Mouse (Mus musculus) heart, adult 18-20 months (tissue): ENCODE data around the gene Zmynd12. TPM values are rescaled to one million over a fixed set of nuclear protein-coding genes. Genes with fewer than 3 reads are reported as not detected.

Experiments used
- total RNA-seq, 2 experiments: library from RNA; stranded (reverse); gene quantifications; 2 replicates each; pipeline ENCODE4 v1.2.3; 2021

The Zmynd12 gene
- total RNA-seq, 2 experiments from 2014 or later: not detected

Other genes starting within 250 kb of the Zmynd12 start
- 10 to 100 TPM; 20.0 to 23.4 TPM for gene Zfp691, start 248.6 kb upstream of the Zmynd12 start, total RNA-seq
- not detected for gene Ermap, start 232.8 kb upstream of the Zmynd12 start, total RNA-seq
- gene Svbp, start 227.5 kb upstream of the Zmynd12 start, total RNA-seq: 10 to 100 TPM; 15.4 to 19.6 TPM
- not detected for gene Tmem269, start 204.6 kb upstream of the Zmynd12 start, total RNA-seq
- gene AU022252, start 190.1 kb upstream of the Zmynd12 start, total RNA-seq: 10 to 100 TPM; 24.8 to 26.5 TPM
- 1 to 10 TPM; 9.4 to 9.9 TPM for gene P3h1, start 189.9 kb upstream of the Zmynd12 start, total RNA-seq
- not detected for gene Cldn19, start 167.4 kb upstream of the Zmynd12 start, total RNA-seq
- 100 to 1,000 TPM; 684 to 750 TPM for gene Ybx1, start 128.2 kb upstream of the Zmynd12 start, total RNA-seq
- 10 to 100 TPM; 10.9 to 12.4 TPM for gene Ppih, start 102.3 kb upstream of the Zmynd12 start, total RNA-seq
- under 1 TPM in 1 of 2 experiments, not detected in 1; 0.59 TPM for gene Ccdc30, start 7.3 kb upstream of the Zmynd12 start, total RNA-seq
- gene Ppcs, start 394 bp upstream of the Zmynd12 start, total RNA-seq: 10 to 100 TPM; 11.4 to 12.6 TPM
- 1 to 10 TPM in 1 of 2 experiments, under 1 TPM in 1; 0.57 to 1.3 TPM for gene Rimkla, start 69.8 kb downstream of the Zmynd12 start, total RNA-seq
- gene Foxj3, start 114.2 kb downstream of the Zmynd12 start, total RNA-seq: 10 to 100 TPM; 29.2 to 30.1 TPM
- 1 to 10 TPM; 6.5 to 7.8 TPM for gene Frg2f1, start 116.7 kb downstream of the Zmynd12 start, total RNA-seq
- not detected for gene Guca2a, start 214.9 kb downstream of the Zmynd12 start, total RNA-seq
- gene Guca2b, start 236.1 kb downstream of the Zmynd12 start, total RNA-seq: under 1 TPM; 0.51 to 0.65 TPM